Mouse (Mus musculus) liver, embryonic 12.5 days (tissue): ENCODE data around the gene Rbfox3. TPM values are rescaled to one million over a fixed set of nuclear protein-coding genes. Genes with fewer than 3 reads are reported as not detected.
A peak's percentile ranks its signal among the peaks of the same experiment; 100 is the strongest.

Experiments
- ATAC-seq: fragments of 200-750 bp; cut with Nextera tagmentation; 2 replicates; pipeline ENCODE4 v1.8.0; 2017; ENCODE audit warnings: moderate number of reproducible peaks, mild to moderate bottlenecking, moderate library complexity
- H3K27ac ChIP-seq: fragments of 300-500 bp; sonication (generic); 2 replicates; pipeline ENCODE4 v1.5.1; 2016; ENCODE audit warnings: mild to moderate bottlenecking
- H3K27me3 ChIP-seq: fragments of 300-500 bp; sonication (generic); replicated peaks from 2 replicates; pipeline ENCODE4 v1.6.1; 2016; ENCODE audit warnings: mild to moderate bottlenecking, moderate library complexity
- H3K36me3 ChIP-seq: fragments of 300-500 bp; sonication (generic); 2 replicates; pipeline ENCODE4 v1.6.1; 2016; ENCODE audit warnings: mild to moderate bottlenecking, moderate library complexity
- H3K4me1 ChIP-seq: fragments of 300-500 bp; sonication (generic); 2 replicates; pipeline ENCODE4 v1.6.1; 2016
- H3K4me2 ChIP-seq: fragments of 300-500 bp; sonication (generic); 2 replicates; pipeline ENCODE4 v1.6.1; 2016; ENCODE audit warnings: mild to moderate bottlenecking, moderate library complexity
- H3K4me3 ChIP-seq: fragments of 300-500 bp; sonication (generic); 2 replicates; pipeline ENCODE4 v1.5.1; 2016; ENCODE audit warnings: mild to moderate bottlenecking, moderate library complexity
- H3K9ac ChIP-seq: fragments of 300-500 bp; sonication (generic); 2 replicates; pipeline ENCODE4 v1.6.1; 2016; ENCODE audit warnings: mild to moderate bottlenecking, moderate library complexity
- H3K9me3 ChIP-seq: fragments of 300-500 bp; sonication (generic); replicated peaks from 2 replicates; pipeline ENCODE4 v1.6.1; 2016; ENCODE audit warnings: mild to moderate bottlenecking, moderate library complexity
- WGBS: fragments of 180-500 bp; shearing (Covaris S2); methylation state at CpG from one replicate; pipeline ENCODE4 v1.1.7; 2016; ENCODE audit not compliant: insufficient replicate concordance; 5-methylcytosine and 5-hydroxymethylcytosine counted together
- polyA plus RNA-seq: library from polyadenylated mRNA; unstranded; fragments of >200 nt; fragmentation: Nextera tagmentation; extraction: Ambion mirVana; gene quantifications from 2 replicates; pipeline ENCODE4 v1.2.1, GENCODE M21; 2016

Rbfox3 gene
- polyA plus RNA-seq, 1 experiment from 2014 or later = 0.46 TPM

DNA sequence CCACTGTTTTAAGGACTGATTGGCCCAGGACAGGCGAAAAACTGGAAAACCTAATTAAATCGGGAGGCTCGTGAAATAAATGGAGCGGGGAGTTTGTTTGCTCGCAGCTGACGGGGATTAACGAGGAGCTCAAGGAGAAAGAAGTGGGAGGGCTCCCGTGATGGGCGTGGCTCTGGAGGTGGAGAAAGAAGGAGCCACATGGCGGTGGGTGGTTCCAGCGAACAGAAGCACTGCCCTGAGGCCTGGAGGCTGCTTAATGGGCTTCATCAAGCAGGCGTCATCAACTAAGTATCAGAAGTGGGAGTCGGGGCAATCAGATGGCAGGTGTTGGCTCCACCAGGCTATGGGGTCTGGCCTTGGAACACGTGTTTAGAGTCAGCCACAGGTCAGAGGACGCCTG is 166.6 kb downstream of the Rbfox3 start:
- ATAC-seq = no peak
- H3K27me3 ChIP-seq = peaks cover 58% of the 10 kb centered on the region
- H3K27ac ChIP-seq = no peak overlapping the region
- H3K9me3 ChIP-seq = no peaks in the 10 kb centered on the region
- no peak overlapping the region for H3K9ac ChIP-seq
- H3K4me2 ChIP-seq = peak overlapping the region; percentile 35
- H3K36me3 ChIP-seq = no peaks in the 10 kb centered on the region
- 2% methylated on average over 15 of the region's 15 CpGs for WGBS
- 0 out of 2 replicates have a peak, but pooled peaks cover 4% of the 10 kb centered on the region for H3K4me1 ChIP-seq
- no peak overlapping the region for H3K4me3 ChIP-seq

GRCm38 (mm10) chr11:118742762-118743161 is 168.6 kb downstream of the Rbfox3 start:
- peaks cover 8% of the 10 kb centered on the region; the same call in 1 of the 2 replicates for H3K4me1 ChIP-seq
- no peak overlapping the region for H3K4me2 ChIP-seq
- H3K27me3 ChIP-seq = peaks cover 64% of the 10 kb centered on the region
- ATAC-seq = no peak
- no peak overlapping the region for H3K27ac ChIP-seq
- no peaks in the 10 kb centered on the region for H3K36me3 ChIP-seq
- no peak overlapping the region for H3K4me3 ChIP-seq
- H3K9ac ChIP-seq = no peak overlapping the region
- 7% methylated on average over 3 of the region's 3 CpGs for WGBS
- no peaks in the 10 kb centered on the region for H3K9me3 ChIP-seq

GRCm38 (mm10) chr11:118741262-118741661 is 170.1 kb downstream of the Rbfox3 start:
- Histone ChIP-seq H3K4me2 (no peak overlapping the region), H3K27ac (no peak overlapping the region), H3K4me3 (no peak overlapping the region), H3K27me3 (peaks cover 63% of the 10 kb centered on the region), H3K9me3 (no peaks in the 10 kb centered on the region), H3K36me3 (no peaks in the 10 kb centered on the region), H3K4me1 (peaks cover 8% of the 10 kb centered on the region; the same call in 1 of the 2 replicates), H3K9ac (no peak overlapping the region)
- 28% methylated on average over 6 of the region's 6 CpGs for WGBS
- no peak for ATAC-seq

DNA sequence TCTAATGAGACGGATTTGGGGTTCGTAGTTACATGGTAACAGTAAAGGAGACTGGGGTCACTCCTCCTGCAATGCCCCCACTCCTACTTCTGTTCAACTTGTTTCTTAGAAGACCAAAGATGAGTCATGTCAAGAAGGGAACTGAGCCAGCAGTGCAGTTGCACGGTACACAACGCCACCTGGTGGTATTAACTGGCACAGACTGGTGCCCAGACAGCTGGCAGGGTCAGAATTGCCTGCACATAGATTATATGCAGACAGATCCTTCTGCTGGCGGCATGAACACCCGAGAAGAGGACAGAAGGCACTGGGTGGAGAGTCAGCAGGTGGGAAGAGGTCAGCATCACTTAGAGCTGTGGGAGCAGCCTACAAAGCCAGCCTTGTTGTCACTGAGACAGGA is 171.4 kb downstream of the Rbfox3 start:
- Histone ChIP-seq H3K4me2 (no peak overlapping the region), H3K27me3 (peaks cover 54% of the 10 kb centered on the region), H3K4me1 (peaks cover 8% of the 10 kb centered on the region; the same call in 1 of the 2 replicates), H3K4me3 (no peak overlapping the region), H3K9me3 (no peaks in the 10 kb centered on the region), H3K9ac (no peak overlapping the region), H3K36me3 (no peaks in the 10 kb centered on the region), H3K27ac (no peak overlapping the region)
- ATAC-seq = no peak
- 17% methylated on average over 6 of the region's 6 CpGs for WGBS

- H3K9me3 ChIP-seq = no peaks in the 10 kb centered on the region
- no peak overlapping the region for H3K9ac ChIP-seq
- H3K27ac ChIP-seq = no peak overlapping the region
- no peaks in the 10 kb centered on the region for H3K36me3 ChIP-seq
- 12% methylated on average over 23 of the region's 23 CpGs for WGBS
- H3K4me3 ChIP-seq = no peak overlapping the region
- peak overlapping the region; percentile 27 for H3K4me2 ChIP-seq
- no peak for ATAC-seq
- H3K27me3 ChIP-seq = peaks cover 46% of the 10 kb centered on the region
- peaks cover 4% of the 10 kb centered on the region; the same call in 1 of the 2 replicates for H3K4me1 ChIP-seq
Measured at GRCm38 (mm10) chr11:118738855-118739832, 172.3 kb downstream of the Rbfox3 start.

- Histone ChIP-seq H3K4me3 (no peak overlapping the region), H3K27ac (no peak overlapping the region), H3K36me3 (no peaks in the 10 kb centered on the region), H3K27me3 (peaks cover 38% of the 10 kb centered on the region), H3K9me3 (no peaks in the 10 kb centered on the region), H3K4me2 (no peak overlapping the region), H3K9ac (no peak overlapping the region), H3K4me1 (peaks cover 4% of the 10 kb centered on the region; the same call in 1 of the 2 replicates)
- WGBS = 31% methylated on average over 7 of the region's 7 CpGs
- ATAC-seq = no peak
Measured at GRCm38 (mm10) chr11:118738323-118738722, 173.1 kb downstream of the Rbfox3 start.

DNA sequence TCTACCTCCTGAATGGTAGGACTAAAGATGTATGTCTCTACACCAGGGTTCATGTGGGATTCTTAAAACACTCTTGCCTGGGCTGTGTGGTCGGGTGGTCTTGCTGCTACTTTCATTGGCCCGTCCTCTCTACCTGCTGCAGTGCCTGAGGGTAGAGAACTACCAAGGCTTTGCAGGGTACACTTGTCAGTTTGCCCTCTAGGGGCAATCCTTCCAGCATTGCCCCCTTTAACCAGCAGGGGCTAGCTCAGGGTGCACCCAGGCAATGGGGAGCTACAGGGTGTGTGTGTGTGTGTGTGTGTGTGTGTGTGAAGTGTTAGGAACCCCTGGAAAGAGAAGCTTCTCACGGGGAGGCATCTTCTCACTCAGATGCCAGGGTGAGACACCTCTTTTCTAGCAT is 173.6 kb downstream of the Rbfox3 start:
- no peak overlapping the region for H3K4me3 ChIP-seq
- H3K36me3 ChIP-seq = no peaks in the 10 kb centered on the region
- H3K27me3 ChIP-seq = peaks cover 34% of the 10 kb centered on the region
- no peak overlapping the region for H3K9ac ChIP-seq
- 47% methylated on average over 3 of the region's 3 CpGs for WGBS
- H3K27ac ChIP-seq = no peak overlapping the region
- H3K4me1 ChIP-seq = peaks cover 4% of the 10 kb centered on the region; the same call in 1 of the 2 replicates
- ATAC-seq = no peak
- no peak overlapping the region for H3K4me2 ChIP-seq
- H3K9me3 ChIP-seq = no peaks in the 10 kb centered on the region

DNA sequence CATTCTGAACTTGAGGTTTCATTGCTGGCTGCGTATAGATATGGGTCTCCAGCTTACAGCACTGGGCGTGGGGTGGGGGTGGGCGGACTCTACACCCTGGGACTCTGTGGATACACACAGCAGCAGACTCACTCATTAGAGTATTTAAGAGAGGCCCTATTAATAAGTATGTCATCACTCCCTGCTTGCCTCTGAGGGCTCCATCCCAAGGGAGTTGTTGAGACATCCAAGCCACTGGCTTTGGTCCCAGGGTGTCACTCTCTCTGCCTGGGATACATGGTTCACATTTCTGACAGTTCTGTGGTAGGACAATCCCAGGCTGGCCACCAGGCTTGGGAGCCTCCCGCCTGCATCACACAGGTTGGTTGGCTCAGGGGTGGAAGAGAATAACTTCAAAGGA is 174.4 kb downstream of the Rbfox3 start:
- no peak overlapping the region for H3K4me2 ChIP-seq
- no peaks in the 10 kb centered on the region for H3K9me3 ChIP-seq
- no peak overlapping the region for H3K4me3 ChIP-seq
- H3K4me1 ChIP-seq = peaks cover 4% of the 10 kb centered on the region; the same call in 1 of the 2 replicates
- no peak overlapping the region for H3K27ac ChIP-seq
- 51% methylated on average over 4 of the region's 4 CpGs for WGBS
- ATAC-seq = no peak
- H3K36me3 ChIP-seq = no peaks in the 10 kb centered on the region
- H3K27me3 ChIP-seq = peaks cover 34% of the 10 kb centered on the region
- no peak overlapping the region for H3K9ac ChIP-seq

DNA sequence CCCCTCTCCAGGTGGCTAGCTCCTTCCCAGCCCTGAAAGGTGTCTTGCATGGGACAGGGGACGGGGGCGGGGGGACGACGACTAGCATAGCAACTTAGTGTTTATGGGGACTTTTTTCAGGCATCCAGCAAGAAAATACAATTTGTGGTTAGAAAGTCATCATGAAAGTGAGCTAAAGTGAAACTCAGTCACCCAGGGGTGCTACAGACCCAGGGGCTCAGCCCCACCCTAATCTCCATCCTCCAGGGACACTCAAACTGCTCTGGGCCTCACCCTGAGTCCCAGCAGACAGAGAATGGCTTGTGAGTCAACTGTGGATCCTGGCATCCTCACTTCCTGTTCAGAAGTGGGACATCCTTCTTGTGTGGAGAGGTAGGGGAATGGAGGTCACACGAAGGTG is 179.7 kb downstream of the Rbfox3 start:
- H3K27me3 ChIP-seq = peaks cover 5% of the 10 kb centered on the region; the same call in 1 of the 2 replicates
- peaks cover 13% of the 10 kb centered on the region; the same call in 1 of the 2 replicates for H3K4me1 ChIP-seq
- no peak overlapping the region for H3K4me3 ChIP-seq
- H3K27ac ChIP-seq = no peak overlapping the region
- no peaks in the 10 kb centered on the region for H3K36me3 ChIP-seq
- ATAC-seq = no peak
- H3K9me3 ChIP-seq = no peaks in the 10 kb centered on the region
- no peak overlapping the region for H3K4me2 ChIP-seq
- no peak overlapping the region for H3K9ac ChIP-seq
- 85% methylated on average over 5 of the region's 5 CpGs for WGBS

- WGBS = 46% methylated on average over 8 of the region's 8 CpGs
- Histone ChIP-seq H3K27ac (no peak overlapping the region), H3K9ac (no peak overlapping the region), H3K27me3 (no peaks in the 10 kb centered on the region), H3K9me3 (no peaks in the 10 kb centered on the region), H3K4me2 (no peak overlapping the region), H3K36me3 (no peaks in the 10 kb centered on the region), H3K4me3 (no peak overlapping the region), H3K4me1 (peaks cover 20% of the 10 kb centered on the region; the same call in 1 of the 2 replicates)
- no peak for ATAC-seq
Measured at GRCm38 (mm10) chr11:118729373-118729772, 182.0 kb downstream of the Rbfox3 start.

GRCm38 (mm10) chr11:118728797-118729196 is 182.6 kb downstream of the Rbfox3 start:
- no peaks in the 10 kb centered on the region for H3K27me3 ChIP-seq
- no peak overlapping the region for H3K27ac ChIP-seq
- H3K4me2 ChIP-seq = no peak overlapping the region
- H3K9me3 ChIP-seq = no peaks in the 10 kb centered on the region
- ATAC-seq = no peak
- H3K9ac ChIP-seq = no peak overlapping the region
- H3K4me3 ChIP-seq = no peak overlapping the region
- WGBS = 60% methylated on average over 12 of the region's 12 CpGs
- peaks cover 23% of the 10 kb centered on the region; the same call in 1 of the 2 replicates for H3K4me1 ChIP-seq
- no peaks in the 10 kb centered on the region for H3K36me3 ChIP-seq

GRCm38 (mm10) chr11:118728083-118728551 is 183.3 kb downstream of the Rbfox3 start:
- Histone ChIP-seq H3K4me1 (peaks cover 25% of the 10 kb centered on the region; the same call in 1 of the 2 replicates), H3K4me2 (no peak overlapping the region), H3K36me3 (no peaks in the 10 kb centered on the region), H3K4me3 (no peak overlapping the region), H3K27ac (no peak overlapping the region), H3K9ac (no peak overlapping the region), H3K9me3 (no peaks in the 10 kb centered on the region), H3K27me3 (no peaks in the 10 kb centered on the region)
- 20% methylated on average over 8 of the region's 8 CpGs for WGBS
- ATAC-seq = no peak
